Mouse (Mus musculus) heart, embryonic 11.5 days (tissue): ENCODE measurements around the gene Frmd4b. TPM values are rescaled to one million over a fixed set of nuclear protein-coding genes. Genes with fewer than 3 reads are reported as not detected.

ENCODE experiments used
- ATAC-seq: fragments of 200-750 bp; cut with Nextera tagmentation; replicated peaks from 2 replicates; pipeline ENCODE4 v1.8.0; 2017; ENCODE audit warnings: moderate library complexity; ENCODE audit not compliant: insufficient number of reproducible peaks, low FRiP score, low TSS enrichment
- H3K27ac ChIP-seq: fragments of 300-500 bp; sonication (generic); 2 replicates; pipeline ENCODE4 v1.5.1; 2014; ENCODE audit warnings: mild to moderate bottlenecking, low read depth, low read length
- H3K27me3 ChIP-seq: fragments of 300-500 bp; sonication (generic); 2 replicates; pipeline ENCODE4 v1.6.1; 2014; ENCODE audit warnings: mild to moderate bottlenecking, low read length, mixed read lengths; ENCODE audit not compliant: control insufficient read depth, insufficient read depth
- H3K36me3 ChIP-seq: fragments of 300-500 bp; sonication (generic); 2 replicates; pipeline ENCODE4 v1.6.1; 2014; ENCODE audit warnings: mild to moderate bottlenecking, low read length, moderate library complexity, mixed read lengths; ENCODE audit not compliant: control insufficient read depth, insufficient read depth
- H3K4me1 ChIP-seq: fragments of 300-500 bp; sonication (generic); 2 replicates; pipeline ENCODE4 v1.6.1; 2014; ENCODE audit warnings: low read length; ENCODE audit not compliant: control insufficient read depth, insufficient read depth
- H3K4me2 ChIP-seq: fragments of 300-500 bp; sonication (generic); 2 replicates; pipeline ENCODE4 v1.6.1; 2014; ENCODE audit warnings: mild to moderate bottlenecking, moderate library complexity
- H3K4me3 ChIP-seq: fragments of 300-500 bp; sonication (generic); 2 replicates; pipeline ENCODE4 v1.5.1; 2014; ENCODE audit warnings: low read depth, low read length
- H3K9ac ChIP-seq: fragments of 300-500 bp; sonication (generic); 2 replicates; pipeline ENCODE4 v1.6.1; 2014; ENCODE audit warnings: mild to moderate bottlenecking, low read depth, low read length, moderate library complexity
- H3K9me3 ChIP-seq: fragments of 300-500 bp; sonication (generic); replicated peaks from 2 replicates; pipeline ENCODE4 v1.6.1; 2016; ENCODE audit warnings: low read length; ENCODE audit not compliant: control insufficient read depth
- WGBS: fragments of 180-500 bp; shearing (Covaris S2); extraction: QIAGEN DNeasy Blood & Tissue Kit; methylation state at CpG from one replicate; pipeline ENCODE4 v1.1.7; 2014; ENCODE audit not compliant: insufficient replicate concordance; 5-methylcytosine and 5-hydroxymethylcytosine counted together
- polyA plus RNA-seq: library from polyadenylated mRNA; unstranded; fragments of >200 nt; fragmentation: Nextera tagmentation; extraction: Ambion mirVana; gene quantifications from 2 replicates; pipeline ENCODE4 v1.2.1, GENCODE M21; 2014

The Frmd4b gene
- polyA plus RNA-seq, 1 experiment from 2014 or later: 29.3 TPM

- Histone ChIP-seq H3K9me3 (no peaks in the 10 kb centered on the region), H3K4me1 (peaks cover 7% of the 10 kb centered on the region), H3K9ac (no peak overlapping the region), H3K27ac (no peak overlapping the region), H3K36me3 (no peaks in the 10 kb centered on the region), H3K4me3 (no peak overlapping the region), H3K27me3 (peaks cover 2% of the 10 kb centered on the region; the same call in 1 of the 2 replicates), H3K4me2 (no peak overlapping the region)
- ATAC-seq: no peak
- WGBS: 44% methylated on average over 7 of the region's 7 CpGs
Observed at GRCm38 (mm10) chr6:97488821-97489220, 128.5 kb downstream of the Frmd4b start.

- 20% methylated on average over 8 of the region's 8 CpGs for WGBS
- Histone ChIP-seq H3K27ac (no peak overlapping the region), H3K36me3 (no peaks in the 10 kb centered on the region), H3K9me3 (no peaks in the 10 kb centered on the region), H3K9ac (no peak overlapping the region), H3K27me3 (peaks cover 2% of the 10 kb centered on the region; the same call in 1 of the 2 replicates), H3K4me2 (peak overlapping the region; percentile 100), H3K4me3 (peak overlapping the region; percentile 60; the same call in 1 of the 2 replicates), H3K4me1 (peaks cover 7% of the 10 kb centered on the region)
- ATAC-seq: no peak
Observed at GRCm38 (mm10) chr6:97488280-97488679, 129.1 kb downstream of the Frmd4b start.

GRCm38 (mm10) chr6:97487535-97488081 is 129.7 kb downstream of the Frmd4b start:
- Histone ChIP-seq H3K27ac (no peak overlapping the region), H3K4me1 (peaks cover 7% of the 10 kb centered on the region), H3K4me2 (peak overlapping the region; percentile 100), H3K4me3 (peak overlapping the region; percentile 60), H3K9ac (peak overlapping the region; percentile 70), H3K9me3 (no peaks in the 10 kb centered on the region), H3K36me3 (no peaks in the 10 kb centered on the region), H3K27me3 (peaks cover 2% of the 10 kb centered on the region; the same call in 1 of the 2 replicates)
- 1% methylated on average over 40 of the region's 40 CpGs for WGBS
- ATAC-seq: no peak

GRCm38 (mm10) chr6:97486813-97487361 is 130.5 kb downstream of the Frmd4b start:
- peak overlapping the region; percentile 70 for H3K9ac ChIP-seq
- peaks cover 7% of the 10 kb centered on the region for H3K4me1 ChIP-seq
- peak overlapping the region; percentile 100 for H3K4me2 ChIP-seq
- H3K27ac ChIP-seq: no peak overlapping the region
- ATAC-seq: no peak
- H3K27me3 ChIP-seq: peaks cover 2% of the 10 kb centered on the region; the same call in 1 of the 2 replicates
- WGBS: 13% methylated on average over 11 of the region's 11 CpGs
- H3K36me3 ChIP-seq: no peaks in the 10 kb centered on the region
- H3K9me3 ChIP-seq: no peaks in the 10 kb centered on the region
- peak overlapping the region; percentile 60 for H3K4me3 ChIP-seq

- Histone ChIP-seq H3K9me3 (no peaks in the 10 kb centered on the region), H3K27ac (no peak overlapping the region), H3K27me3 (peaks cover 2% of the 10 kb centered on the region; the same call in 1 of the 2 replicates), H3K9ac (no peak overlapping the region), H3K4me2 (no peak overlapping the region), H3K4me1 (peaks cover 7% of the 10 kb centered on the region), H3K4me3 (no peak overlapping the region), H3K36me3 (no peaks in the 10 kb centered on the region)
- no peak for ATAC-seq
- 79% methylated on average over 11 of the region's 11 CpGs for WGBS
Observed at GRCm38 (mm10) chr6:97485886-97486386, 131.4 kb downstream of the Frmd4b start.

GRCm38 (mm10) chr6:97481912-97482311 is 135.4 kb downstream of the Frmd4b start:
- 70% methylated on average over 6 of the region's 6 CpGs for WGBS
- Histone ChIP-seq H3K4me1 (peaks cover 2% of the 10 kb centered on the region), H3K36me3 (no peaks in the 10 kb centered on the region), H3K4me2 (no peak overlapping the region), H3K27me3 (no peaks in the 10 kb centered on the region), H3K4me3 (no peak overlapping the region), H3K9me3 (no peaks in the 10 kb centered on the region), H3K9ac (no peak overlapping the region), H3K27ac (no peak overlapping the region)
- ATAC-seq: no peak

GRCm38 (mm10) chr6:97478981-97479860 is 138.1 kb downstream of the Frmd4b start:
- Histone ChIP-seq H3K4me3 (no peak overlapping the region), H3K4me2 (no peak overlapping the region), H3K9me3 (no peaks in the 10 kb centered on the region), H3K9ac (no peak overlapping the region), H3K27me3 (no peaks in the 10 kb centered on the region), H3K27ac (no peak overlapping the region), H3K36me3 (no peaks in the 10 kb centered on the region), H3K4me1 (no peaks in the 10 kb centered on the region)
- no peak for ATAC-seq
- WGBS: 69% methylated on average over 19 of the region's 19 CpGs

GRCm38 (mm10) chr6:97473672-97474071 is 143.7 kb downstream of the Frmd4b start:
- WGBS: 96% methylated on average over 4 of the region's 4 CpGs
- no peak overlapping the region for H3K4me3 ChIP-seq
- H3K36me3 ChIP-seq: no peaks in the 10 kb centered on the region
- no peaks in the 10 kb centered on the region for H3K9me3 ChIP-seq
- H3K4me2 ChIP-seq: no peak overlapping the region
- no peaks in the 10 kb centered on the region for H3K27me3 ChIP-seq
- no peak overlapping the region for H3K9ac ChIP-seq
- H3K4me1 ChIP-seq: peaks cover 10% of the 10 kb centered on the region
- ATAC-seq: no peak
- H3K27ac ChIP-seq: no peak overlapping the region
